Comparison of ENCODE assay signal across 12 mouse cellular contexts in genomic region chr8:127093113-127093426, GRCm38 (mm10). TPM values are rescaled to one million over a fixed set of nuclear protein-coding genes. Genes with fewer than 3 reads are reported as not detected.
DNase-seq lines count a peak whose midpoint lies in the region; ATAC-seq and TF ChIP-seq lines count a peak whose summit lies in the region.
"Had no signal": no experiment of that assay in that cellular context is flagged by ENCODE, and none has a peak within 500 bp of the region (broad histone marks: within the 10 kb centered on the region; RNA-seq: fewer than 3 reads in every experiment).

No protein-coding gene starts in this region.

- H3K9ac ChIP-seq in kidney, embryonic 15.5 days, result no peak overlapping the region
- H3K9ac ChIP-seq in forebrain, embryonic 13.5 days, result peak overlapping the region; percentile 57; the same call in 1 of the 2 replicates
- no peak overlapping the region for H3K9ac ChIP-seq in intestine, postnatal 0 days (ENCODE audit: low read depth, low read length)
- H3K9ac ChIP-seq in neural tube, embryonic 14.5 days (replicated peaks; ENCODE audit: low read depth, low read length), result no peak overlapping the region
- H3K9ac ChIP-seq: liver, embryonic 15.5 days had no signal

- WGBS in kidney, embryonic 15.5 days, result 48% methylated on average over 3 of the region's 3 CpGs
- 16% methylated on average over 3 of the region's 3 CpGs for WGBS in forebrain, embryonic 13.5 days
- WGBS in intestine, postnatal 0 days, result 64% methylated on average over 3 of the region's 3 CpGs
- 31% methylated on average over 3 of the region's 3 CpGs for WGBS in neural tube, embryonic 14.5 days

- H3K4me1 ChIP-seq in kidney, embryonic 15.5 days, result peaks cover 47% of the 10 kb centered on the region
- peaks cover 53% of the 10 kb centered on the region for H3K4me1 ChIP-seq in forebrain, embryonic 13.5 days
- H3K4me1 ChIP-seq in intestine, postnatal 0 days (replicated peaks; ENCODE audit: control insufficient read depth, insufficient read depth, low read length), result 0 out of 2 replicates have a peak, but pooled peaks cover 10% of the 10 kb centered on the region
- peaks cover 16% of the 10 kb centered on the region for H3K4me1 ChIP-seq in neural tube, embryonic 14.5 days (ENCODE audit: control insufficient read depth, insufficient read depth, low read length)

- H3K4me3 ChIP-seq in kidney, embryonic 15.5 days (replicated peaks), result no peak overlapping the region
- peak overlapping the region; percentile 32 for H3K4me3 ChIP-seq in forebrain, embryonic 13.5 days
- no peak overlapping the region; the same call in 1 of the 2 replicates for H3K4me3 ChIP-seq in intestine, postnatal 0 days (ENCODE audit: low read depth, low read length)
- no peak overlapping the region for H3K4me3 ChIP-seq in neural tube, embryonic 14.5 days (ENCODE audit: low read depth, low read length)
- H3K4me3 ChIP-seq: liver, embryonic 15.5 days had no signal

- TF ChIP-seq CTCF in intestine, postnatal 0 days (IDR thresholded peaks at IDR 0.05; ENCODE audit: low read depth), result no peak

- intact Hi-C loops in left cerebral cortex, postnatal 4 days (cut with DNase I), result no loop called here

- H3K27ac ChIP-seq in kidney, embryonic 15.5 days, result peak overlapping the region; percentile 41; the same call in 1 of the 2 replicates
- peak overlapping the region; percentile 89 for H3K27ac ChIP-seq in forebrain, embryonic 13.5 days
- H3K27ac ChIP-seq in intestine, postnatal 0 days (ENCODE audit: low read depth, low read length), result no peak overlapping the region
- peak overlapping the region; percentile 55; the same call in 1 of the 2 replicates for H3K27ac ChIP-seq in neural tube, embryonic 14.5 days (ENCODE audit: low read depth, low read length)
- H3K27ac ChIP-seq: liver, embryonic 15.5 days had no signal

- H3K4me2 ChIP-seq in kidney, embryonic 15.5 days, result 0 out of 2 replicates have a peak overlapping the region, but pooled peaks have one; percentile 36
- H3K4me2 ChIP-seq in forebrain, embryonic 13.5 days, result peak overlapping the region; percentile 59
- H3K4me2 ChIP-seq in intestine, postnatal 0 days (replicated peaks; ENCODE audit: low read depth), result peak overlapping the region; percentile 21; the same call in 1 of the 2 replicates
- peak overlapping the region; percentile 21; the same call in 1 of the 2 replicates for H3K4me2 ChIP-seq in neural tube, embryonic 14.5 days (ENCODE audit: low read depth, low read length)
- H3K4me2 ChIP-seq: liver, embryonic 15.5 days had no signal

- no peak for ATAC-seq in kidney, embryonic 15.5 days (replicated peaks; ENCODE audit: low FRiP score)
- ATAC-seq in forebrain, embryonic 13.5 days, result no peak; the same call in 1 of the 2 replicates
- no peak for ATAC-seq in intestine, postnatal 0 days
- no peak for ATAC-seq in neural tube, embryonic 14.5 days (ENCODE audit: low read depth)
- no peak for ATAC-seq in frontal cortex, adult (ENCODE audit: low TSS enrichment)

- H3K9me3 ChIP-seq in kidney, embryonic 15.5 days (replicated peaks), result no peaks in the 10 kb centered on the region
- H3K9me3 ChIP-seq in forebrain, embryonic 13.5 days (replicated peaks), result no peaks in the 10 kb centered on the region
- H3K9me3 ChIP-seq in intestine, postnatal 0 days (ENCODE audit: control insufficient read depth), result no peaks in the 10 kb centered on the region
- H3K9me3 ChIP-seq in neural tube, embryonic 14.5 days (ENCODE audit: control insufficient read depth, low read length), result no peaks in the 10 kb centered on the region
- H3K9me3 ChIP-seq: liver, embryonic 15.5 days had no signal

- no peaks in the 10 kb centered on the region for H3K36me3 ChIP-seq in kidney, embryonic 15.5 days
- H3K36me3 ChIP-seq in forebrain, embryonic 13.5 days (ENCODE audit: poor library complexity, severe bottlenecking), result no peaks in the 10 kb centered on the region
- no peaks in the 10 kb centered on the region for H3K36me3 ChIP-seq in intestine, postnatal 0 days (ENCODE audit: control insufficient read depth, insufficient read depth)
- H3K36me3 ChIP-seq in neural tube, embryonic 14.5 days (ENCODE audit: control insufficient read depth, insufficient read depth, low read length), result no peaks in the 10 kb centered on the region
- H3K36me3 ChIP-seq: liver, embryonic 15.5 days had no signal

- no peak for DNase-seq in kidney, postnatal 14 days
- no peak for DNase-seq in layer of hippocampus, postnatal 36 days
- DNase-seq in left cerebral cortex, postnatal 4 days, result no peak
- DNase-seq: heart, postnatal 36 days; thymus, postnatal 4 days had no signal

- no peaks in the 10 kb centered on the region for H3K27me3 ChIP-seq in kidney, embryonic 15.5 days
- no peaks in the 10 kb centered on the region for H3K27me3 ChIP-seq in forebrain, embryonic 13.5 days
- H3K27me3 ChIP-seq in intestine, postnatal 0 days (replicated peaks; ENCODE audit: control insufficient read depth, insufficient read depth, low read length), result no peaks in the 10 kb centered on the region
- H3K27me3 ChIP-seq in neural tube, embryonic 14.5 days (ENCODE audit: control insufficient read depth, insufficient read depth, low read length), result no peaks in the 10 kb centered on the region
- H3K27me3 ChIP-seq: CH12.LX had no signal

RNA-seq across cellular contexts. Expression of gene Pard3, which starts 29.4 kb away (rescaled TPM):
- 27.0 and 27.5 TPM in 2 replicates for polyA plus RNA-seq in kidney, embryonic 15.5 days (2015; fragmentation: Nextera tagmentation; extraction: Ambion mirVana)
- polyA plus RNA-seq in forebrain, embryonic 13.5 days (2015; fragmentation: Nextera tagmentation; extraction: Ambion mirVana), result 23.7 and 24.7 TPM in 2 replicates
- polyA plus RNA-seq in intestine, postnatal 0 days (2015; fragmentation: Nextera tagmentation; extraction: Ambion mirVana), result 12.5 and 14.2 TPM in 2 replicates
- 22.7 and 26.1 TPM in 2 replicates for polyA plus RNA-seq in neural tube, embryonic 14.5 days (2014; fragmentation: Nextera tagmentation; extraction: Ambion mirVana)
- total RNA-seq in layer of hippocampus, postnatal 36 days (2021), result 10 to 100 TPM; 19.7 to 32.0 TPM
- total RNA-seq in left cerebral cortex, postnatal 4 days (2021), result 10 to 100 TPM; 25.5 to 27.0 TPM
